Mouse (Mus musculus) kidney, postnatal 0 days (tissue): ENCODE data around the gene Tspo2. TPM values are rescaled to one million over a fixed set of nuclear protein-coding genes. Genes with fewer than 3 reads are reported as not detected.

Experiments used
- ATAC-seq: fragments of 200-750 bp; cut with Nextera tagmentation; replicated peaks from 2 replicates; pipeline ENCODE4 v1.8.0; 2017; ENCODE audit warnings: low read depth, moderate number of reproducible peaks, moderate TSS enrichment, moderate library complexity; ENCODE audit not compliant: low FRiP score
- DNase-seq: peaks from one replicate; pipeline ENCODE4 v3.0.0-alpha.2; 2016; ENCODE audit warnings: low spot score
- H3K27ac ChIP-seq: fragments of 300-500 bp; sonication (generic); 2 replicates; pipeline ENCODE4 v1.5.1; 2014; ENCODE audit warnings: mild to moderate bottlenecking
- H3K27me3 ChIP-seq: fragments of 300-500 bp; sonication (generic); 2 replicates; pipeline ENCODE4 v1.6.1; 2014; ENCODE audit warnings: low read length, mixed read lengths; ENCODE audit not compliant: insufficient read depth
- H3K36me3 ChIP-seq: fragments of 300-500 bp; sonication (generic); 2 replicates; pipeline ENCODE4 v1.6.1; 2014; ENCODE audit warnings: low read length, mixed read lengths; ENCODE audit not compliant: insufficient read depth
- H3K4me1 ChIP-seq: fragments of 300-500 bp; sonication (generic); replicated peaks from 2 replicates; pipeline ENCODE4 v1.6.1; 2014; ENCODE audit warnings: antibody characterized with exemption, low read length, mixed read lengths; ENCODE audit not compliant: insufficient read depth
- H3K4me2 ChIP-seq: fragments of 300-500 bp; sonication (generic); 2 replicates; pipeline ENCODE4 v1.6.1; 2014; ENCODE audit warnings: mild to moderate bottlenecking, low read length, moderate library complexity, mixed read lengths
- H3K4me3 ChIP-seq: fragments of 300-500 bp; sonication (generic); replicated peaks from 2 replicates; pipeline ENCODE4 v1.5.1; 2014; ENCODE audit warnings: low read depth, low read length
- H3K9ac ChIP-seq: fragments of 300-500 bp; sonication (generic); 2 replicates; pipeline ENCODE4 v1.6.1; 2014; ENCODE audit warnings: low read depth, low read length
- H3K9me3 ChIP-seq: fragments of 300-500 bp; sonication (generic); replicated peaks from 2 replicates; pipeline ENCODE4 v1.6.1; 2016; ENCODE audit warnings: low read length, inconsistent platforms, mixed read lengths
- CTCF ChIP-seq: IDR thresholded peaks from 2 replicates; pipeline ENCODE4 v1.5.1; 2016; ENCODE audit warnings: antibody characterized with exemption, low read depth, mild to moderate bottlenecking, moderate library complexity
- WGBS: fragments of 180-500 bp; shearing (Covaris S2); extraction: QIAGEN DNeasy Blood & Tissue Kit; methylation state at CpG from one replicate; pipeline ENCODE4 v1.1.7; 2014; 5-methylcytosine and 5-hydroxymethylcytosine counted together
- polyA plus RNA-seq: library from polyadenylated mRNA; unstranded; fragments of >200 nt; fragmentation: Nextera tagmentation; extraction: Ambion mirVana; gene quantifications from 2 replicates; pipeline ENCODE4 v1.2.1, GENCODE M21; 2015

The Tspo2 gene
- polyA plus RNA-seq, 1 experiment from 2014 or later = 1.2 TPM

GRCm38 (mm10) chr17:48454190-48454589, 2.9 kb upstream of the Tspo2 start:
- H3K27ac ChIP-seq = no peak overlapping the region
- ATAC-seq = no peak
- H3K9me3 ChIP-seq = no peaks in the 10 kb centered on the region
- no peak for TF ChIP-seq CTCF
- no peaks in the 10 kb centered on the region for H3K36me3 ChIP-seq
- H3K4me3 ChIP-seq = no peak overlapping the region
- no peaks in the 10 kb centered on the region for H3K27me3 ChIP-seq
- no peak for DNase-seq
- no peak overlapping the region for H3K4me2 ChIP-seq
- H3K4me1 ChIP-seq = peaks cover 9% of the 10 kb centered on the region
- no peak overlapping the region for H3K9ac ChIP-seq
- WGBS = 67% methylated on average over 7 of the region's 7 CpGs

GRCm38 (mm10) chr17:48453489-48453888, 2.2 kb upstream of the Tspo2 start:
- Histone ChIP-seq H3K4me2 (no peak overlapping the region), H3K4me1 (peaks cover 9% of the 10 kb centered on the region), H3K4me3 (no peak overlapping the region), H3K9ac (no peak overlapping the region), H3K9me3 (no peaks in the 10 kb centered on the region), H3K36me3 (no peaks in the 10 kb centered on the region), H3K27ac (no peak overlapping the region), H3K27me3 (no peaks in the 10 kb centered on the region)
- ATAC-seq (no peak), DNase-seq (no peak)
- peak; percentile 46 for TF ChIP-seq CTCF
- WGBS = 78% methylated on average over 7 of the region's 7 CpGs

GRCm38 (mm10) chr17:48451753-48452444, 577 bp upstream of the Tspo2 start:
- ATAC-seq (no peak), DNase-seq (no peak)
- Histone ChIP-seq H3K4me2 (no peak overlapping the region), H3K4me1 (peaks cover 9% of the 10 kb centered on the region), H3K36me3 (no peaks in the 10 kb centered on the region), H3K9me3 (no peaks in the 10 kb centered on the region), H3K27ac (peak overlapping the region; percentile 40), H3K9ac (no peak overlapping the region), H3K27me3 (no peaks in the 10 kb centered on the region), H3K4me3 (no peak overlapping the region)
- no peak for TF ChIP-seq CTCF
- WGBS = 60% methylated on average over 9 of the region's 9 CpGs

GRCm38 (mm10) chr17:48450666-48451352, 513 bp downstream of the Tspo2 start:
- Histone ChIP-seq H3K4me3 (no peak overlapping the region), H3K9me3 (no peaks in the 10 kb centered on the region), H3K9ac (no peak overlapping the region), H3K4me2 (no peak overlapping the region), H3K4me1 (peaks cover 9% of the 10 kb centered on the region), H3K36me3 (no peaks in the 10 kb centered on the region), H3K27ac (no peak overlapping the region), H3K27me3 (no peaks in the 10 kb centered on the region)
- no peak for DNase-seq
- ATAC-seq = no peak
- 81% methylated on average over 13 of the region's 13 CpGs for WGBS
- TF ChIP-seq CTCF = no peak

- Histone ChIP-seq H3K9ac (no peak overlapping the region), H3K9me3 (no peaks in the 10 kb centered on the region), H3K27me3 (no peaks in the 10 kb centered on the region), H3K4me2 (no peak overlapping the region), H3K27ac (no peak overlapping the region), H3K4me3 (no peak overlapping the region), H3K36me3 (no peaks in the 10 kb centered on the region), H3K4me1 (peaks cover 9% of the 10 kb centered on the region)
- ATAC-seq (no peak), DNase-seq (no peak)
- TF ChIP-seq CTCF = no peak
- 67% methylated on average over 8 of the region's 8 CpGs for WGBS
Measured at GRCm38 (mm10) chr17:48447675-48448074, 3.6 kb downstream of the Tspo2 start.

GRCm38 (mm10) chr17:48443542-48444145, 7.7 kb downstream of the Tspo2 start:
- WGBS = 54% methylated on average over 16 of the region's 16 CpGs
- no peaks in the 10 kb centered on the region for H3K27me3 ChIP-seq
- no peak overlapping the region for H3K4me3 ChIP-seq
- DNase-seq = no peak
- 0 out of 2 replicates have a peak overlapping the region, but pooled peaks have one; percentile 37 for H3K27ac ChIP-seq
- H3K4me1 ChIP-seq = no peaks in the 10 kb centered on the region
- H3K4me2 ChIP-seq = no peak overlapping the region
- no peak overlapping the region for H3K9ac ChIP-seq
- peak; percentile 79 for ATAC-seq
- TF ChIP-seq CTCF = no peak
- H3K36me3 ChIP-seq = no peaks in the 10 kb centered on the region
- H3K9me3 ChIP-seq = no peaks in the 10 kb centered on the region
